20 mouse cellular contexts compared by ENCODE assay signal in the genomic region with DNA sequence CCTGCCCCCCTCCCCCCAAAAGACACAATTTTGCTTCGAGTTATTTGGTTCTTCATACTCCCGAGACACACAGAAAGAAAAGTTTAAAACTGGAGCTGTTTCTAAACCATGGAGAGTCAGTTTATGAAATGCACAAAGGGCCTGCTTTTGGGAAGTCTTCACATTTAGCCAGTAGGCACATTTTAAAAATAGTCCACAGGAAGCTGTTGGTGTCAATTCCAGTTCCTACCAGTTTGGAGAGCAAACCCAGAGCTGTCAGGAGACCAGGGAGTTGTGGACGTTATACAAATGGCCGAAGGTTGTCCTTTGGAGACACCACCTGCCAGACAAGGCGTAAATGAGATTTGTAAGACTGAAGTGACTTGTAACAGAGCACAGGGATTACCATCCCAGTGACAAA. TPM values are rescaled to one million over a fixed set of nuclear protein-coding genes. Genes with fewer than 3 reads are reported as not detected.
A peak's percentile ranks its signal among the peaks of the same experiment; 100 is the strongest.
DNase-seq lines count a peak whose midpoint lies in the region; ATAC-seq and TF ChIP-seq lines count a peak whose summit lies in the region.
"Had no signal": no experiment of that assay in that cellular context is flagged by ENCODE, and none has a peak within 500 bp of the region (broad histone marks: within the 10 kb centered on the region; RNA-seq: fewer than 3 reads in every experiment).

No protein-coding gene starts in this region.

- H3K27me3 ChIP-seq in kidney, postnatal 0 days (ENCODE audit: insufficient read depth, low read length), result no peaks in the 10 kb centered on the region
- H3K27me3 ChIP-seq: CH12.LX; embryonic facial prominence, embryonic 13.5 days; forebrain, embryonic 13.5 days; hindbrain, embryonic 15.5 days; midbrain, embryonic 13.5 days had no signal

- no peak for TF ChIP-seq CTCF in kidney, postnatal 0 days (IDR thresholded peaks at IDR 0.05; ENCODE audit: low read depth)

- H3K27ac ChIP-seq in kidney, postnatal 0 days, result 0 out of 2 replicates have a peak overlapping the region, but pooled peaks have one; percentile 6
- H3K27ac ChIP-seq: embryonic facial prominence, embryonic 13.5 days; forebrain, embryonic 13.5 days; hindbrain, embryonic 15.5 days; midbrain, embryonic 13.5 days had no signal

- H3K36me3 ChIP-seq in kidney, postnatal 0 days (ENCODE audit: insufficient read depth, low read length), result no peaks in the 10 kb centered on the region
- H3K36me3 ChIP-seq: embryonic facial prominence, embryonic 13.5 days; hindbrain, embryonic 15.5 days; midbrain, embryonic 13.5 days had no signal

- no peaks in the 10 kb centered on the region for H3K4me1 ChIP-seq in kidney, postnatal 0 days (replicated peaks; ENCODE audit: insufficient read depth, low read length)
- H3K4me1 ChIP-seq: embryonic facial prominence, embryonic 13.5 days; forebrain, embryonic 13.5 days; hindbrain, embryonic 15.5 days; midbrain, embryonic 13.5 days had no signal

- 30% methylated on average over 5 of the region's 5 CpGs for WGBS in kidney, postnatal 0 days

- no peak for DNase-seq in kidney, postnatal 0 days (ENCODE audit: low spot score)
- DNase-seq in kidney, adult 18-20 months, result no peak
- peak; percentile 5 for DNase-seq in R1 (ENCODE audit: low read depth, low spot score)
- peak; percentile 31 for DNase-seq in brain, adult 2 months (ENCODE audit: low read depth, low spot score)
- no peak for DNase-seq in thymus, postnatal 36 days
- DNase-seq in cerebellum, adult 9-11 months, result no peak
- DNase-seq: adrenal gland, adult 8-10 months; gastrocnemius, postnatal 14 days; kidney, adult 11 months; liver; lung, postnatal 10 days; right cerebral cortex, postnatal 14 days; thymus, adult 18-20 months had no signal

- ATAC-seq in kidney, postnatal 0 days (replicated peaks; ENCODE audit: low FRiP score, low read depth), result no peak
- peak; percentile 13 to 36; a peak in 2 of 4 replicates for ATAC-seq in hematopoietic stem cell, adult 5-6 weeks (replicated peaks in 1 of 2; ENCODE audit: insufficient read depth in 1 of 2, low FRiP score in 2 of 2, low TSS enrichment in 1 of 2, low read depth in 1 of 2, poor library complexity in 2 of 2, severe bottlenecking in 2 of 2)
- ATAC-seq: forebrain, embryonic 13.5 days; midbrain, embryonic 13.5 days; Patski had no signal

- H3K9ac ChIP-seq in kidney, postnatal 0 days (ENCODE audit: low read depth, low read length), result no peak overlapping the region
- H3K9ac ChIP-seq: embryonic facial prominence, embryonic 13.5 days; forebrain, embryonic 13.5 days; hindbrain, embryonic 15.5 days; midbrain, embryonic 13.5 days had no signal

- no peak overlapping the region for H3K4me2 ChIP-seq in kidney, postnatal 0 days (ENCODE audit: low read length)
- H3K4me2 ChIP-seq: embryonic facial prominence, embryonic 13.5 days; forebrain, embryonic 13.5 days; hindbrain, embryonic 15.5 days; midbrain, embryonic 13.5 days had no signal

- H3K4me3 ChIP-seq in kidney, postnatal 0 days (replicated peaks; ENCODE audit: low read depth, low read length), result no peak overlapping the region
- H3K4me3 ChIP-seq: embryonic facial prominence, embryonic 13.5 days; forebrain, embryonic 13.5 days; hindbrain, embryonic 15.5 days; midbrain, embryonic 13.5 days had no signal

- no peaks in the 10 kb centered on the region for H3K9me3 ChIP-seq in kidney, postnatal 0 days (replicated peaks; ENCODE audit: low read length)
- H3K9me3 ChIP-seq: forebrain, embryonic 13.5 days; hindbrain, embryonic 15.5 days; midbrain, embryonic 13.5 days had no signal

RNA-seq across cellular contexts. Expression of gene Hpgds, which starts 20.3 kb away (rescaled TPM):
- polyA plus RNA-seq in kidney, postnatal 0 days (2015; fragmentation: Nextera tagmentation; extraction: Ambion mirVana), result 3.5 and 3.6 TPM in 2 replicates
- total RNA-seq in hematopoietic stem cell, adult 5-6 weeks (2017), result 8.8 and 9.0 TPM in 2 replicates

Comparison
In these comparisons a context has a peak if more than half of its experiments do, and no peak if none do; other contexts are left out.
1. DNase-seq: peak in R1 (single experiment) and brain, adult 2 months (single experiment); none in kidney, postnatal 0 days (single experiment), kidney, adult 18-20 months (single experiment), thymus, postnatal 36 days (0 of 2) and cerebellum, adult 9-11 months (single experiment).